Mouse (Mus musculus) heart, postnatal 0 days (tissue): Measurements from ENCODE around the gene Jarid2.
"Not testable (repeated sequence)": the region's sequence is repeated elsewhere in the genome, so short reads cannot be mapped to it uniquely, and the experiment has no call there.

Experiments
- CTCF ChIP-seq: IDR thresholded peaks from 2 replicates; pipeline ENCODE4 v1.5.1; 2016; ENCODE audit warnings: antibody characterized with exemption, control low read depth, low read depth
- EP300 ChIP-seq: IDR thresholded peaks from 2 replicates; pipeline ENCODE4 v1.6.1; 2016; ENCODE audit warnings: antibody characterized with exemption, low read depth

DNA sequence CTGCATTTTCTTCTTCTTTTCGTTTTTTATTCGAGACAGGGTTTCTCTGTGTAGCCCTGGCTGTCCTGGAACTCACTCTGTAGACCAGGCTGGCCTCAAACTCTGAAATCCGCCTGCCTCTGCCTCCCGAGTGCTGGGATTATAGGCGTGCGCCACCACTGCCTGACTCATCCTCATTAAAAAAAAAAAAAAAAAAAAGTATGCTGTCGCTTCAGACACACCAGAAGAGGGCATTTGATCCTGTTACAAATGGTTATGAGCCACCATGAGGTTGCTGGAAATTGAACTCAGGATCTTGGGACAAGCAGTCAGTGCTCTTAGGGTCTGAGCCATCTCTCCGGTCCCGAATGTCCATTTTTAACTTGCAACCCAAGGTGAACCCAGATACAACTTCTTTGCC, 5.8 kb upstream of the Jarid2 start:
- TF ChIP-seq CTCF, EP300: not testable (repeated sequence)
